Mouse (Mus musculus) embryonic facial prominence, embryonic 15.5 days (tissue): ENCODE measurements around the gene Etv4. TPM values are rescaled to one million over a fixed set of nuclear protein-coding genes. Genes with fewer than 3 reads are reported as not detected.
A peak's percentile ranks its signal among the peaks of the same experiment; 100 is the strongest.

Source experiments
- ATAC-seq: fragments of 200-750 bp; cut with Nextera tagmentation; 2 replicates; pipeline ENCODE4 v1.8.0; 2017; ENCODE audit warnings: low read depth, moderate TSS enrichment; ENCODE audit not compliant: insufficient number of reproducible peaks, low FRiP score, low TSS enrichment
- H3K27ac ChIP-seq: fragments of 300-500 bp; sonication (generic); replicated peaks from 2 replicates; pipeline ENCODE4 v1.5.1; 2015; ENCODE audit warnings: mild to moderate bottlenecking, inconsistent platforms
- H3K27me3 ChIP-seq: fragments of 300-500 bp; sonication (generic); 2 replicates; pipeline ENCODE4 v1.6.1; 2015; ENCODE audit warnings: inconsistent platforms
- H3K36me3 ChIP-seq: fragments of 300-500 bp; sonication (generic); 2 replicates; pipeline ENCODE4 v1.6.1; 2015; ENCODE audit warnings: mild to moderate bottlenecking, inconsistent platforms
- H3K4me1 ChIP-seq: fragments of 300-500 bp; sonication (generic); 2 replicates; pipeline ENCODE4 v1.6.1; 2015; ENCODE audit warnings: inconsistent platforms
- H3K4me2 ChIP-seq: fragments of 300-500 bp; sonication (generic); replicated peaks from 2 replicates; pipeline ENCODE4 v1.6.1; 2015; ENCODE audit warnings: mild to moderate bottlenecking, inconsistent platforms
- H3K4me3 ChIP-seq: fragments of 300-500 bp; sonication (generic); replicated peaks from 2 replicates; pipeline ENCODE4 v1.5.1; 2015; ENCODE audit warnings: mild to moderate bottlenecking, inconsistent platforms
- H3K9ac ChIP-seq: fragments of 300-500 bp; sonication (generic); 2 replicates; pipeline ENCODE4 v1.6.1; 2015; ENCODE audit warnings: inconsistent platforms
- H3K9me3 ChIP-seq: fragments of 300-500 bp; sonication (generic); replicated peaks from 2 replicates; pipeline ENCODE4 v1.6.1; 2016; ENCODE audit warnings: inconsistent platforms
- WGBS: fragments of 180-500 bp; shearing (Covaris S2); methylation state at CpG from one replicate; pipeline ENCODE4 v1.1.7; 2015; 5-methylcytosine and 5-hydroxymethylcytosine counted together
- polyA plus RNA-seq: library from polyadenylated mRNA; unstranded; fragments of >200 nt; fragmentation: Nextera tagmentation; extraction: Ambion mirVana; gene quantifications from 2 replicates; pipeline ENCODE4 v1.2.1, GENCODE M21; 2015

Gene Etv4
- polyA plus RNA-seq, 1 experiment from 2014 or later: 15.1 TPM

DNA sequence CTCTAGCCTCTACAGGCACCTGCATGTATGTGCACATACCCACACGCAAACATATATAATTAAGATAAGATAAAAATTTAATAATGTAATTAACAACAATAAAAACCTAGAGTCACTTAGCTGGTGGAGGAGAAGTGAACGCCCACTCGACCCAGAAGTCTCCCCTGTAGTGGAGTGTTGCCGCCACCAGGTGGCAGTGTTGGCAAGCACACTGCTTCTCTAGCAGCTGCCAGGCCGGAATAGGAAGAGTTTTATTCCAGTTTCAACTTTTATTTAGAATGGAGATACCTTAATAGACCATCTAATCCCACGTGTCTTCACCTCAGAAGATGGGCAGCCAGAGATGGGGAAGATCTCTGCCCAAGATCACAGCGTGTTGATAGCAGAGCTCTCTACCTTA lies 28.1 kb upstream of the Etv4 start:
- Histone ChIP-seq H3K27ac (no peak overlapping the region), H3K9ac (no peak overlapping the region), H3K4me1 (peaks cover 25% of the 10 kb centered on the region), H3K4me2 (no peak overlapping the region), H3K9me3 (no peaks in the 10 kb centered on the region), H3K4me3 (no peak overlapping the region), H3K36me3 (no peaks in the 10 kb centered on the region), H3K27me3 (peaks cover 3% of the 10 kb centered on the region; the same call in 1 of the 2 replicates)
- ATAC-seq: no peak
- under 1% methylated on average over 7 of the region's 7 CpGs for WGBS

DNA sequence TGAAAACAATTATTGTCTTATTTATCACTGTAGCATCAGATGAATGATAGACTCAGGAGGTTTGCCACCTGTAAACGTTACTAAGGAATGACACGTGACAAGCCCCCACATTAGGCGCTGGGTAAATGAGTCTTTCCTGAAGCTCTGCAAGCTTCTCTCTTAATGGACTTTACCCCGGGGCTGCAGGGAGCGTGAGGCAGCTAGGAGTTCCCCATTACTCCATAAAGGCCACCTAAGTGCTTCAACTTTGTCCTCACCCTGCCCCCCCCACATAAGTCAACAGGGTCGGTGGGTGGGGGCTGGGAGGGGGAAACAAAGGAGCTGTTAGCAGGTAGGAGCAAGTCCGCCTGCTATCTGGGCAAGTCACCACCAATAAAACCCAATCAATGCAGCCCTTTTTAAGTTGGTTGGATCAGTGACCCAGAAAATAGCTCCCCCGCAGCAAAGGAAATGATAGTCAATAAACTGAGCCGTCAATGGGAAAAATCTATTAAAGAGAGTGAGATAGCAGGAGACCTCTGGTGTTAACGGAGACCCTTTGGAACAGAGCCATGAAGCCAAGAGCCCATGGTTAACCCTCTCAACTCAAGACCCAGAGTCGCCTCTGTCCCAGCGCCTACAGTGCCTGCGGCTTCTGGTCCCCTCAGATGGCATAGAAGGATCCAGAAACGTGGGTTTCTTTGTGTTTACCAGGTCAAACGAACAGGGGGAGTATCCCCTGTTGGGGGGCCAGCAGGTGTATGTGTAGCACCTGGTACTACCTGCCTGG lies 24.1 kb upstream of the Etv4 start:
- H3K9ac ChIP-seq: no peak overlapping the region
- no peak overlapping the region for H3K4me2 ChIP-seq
- H3K27ac ChIP-seq: no peak overlapping the region
- H3K36me3 ChIP-seq: no peaks in the 10 kb centered on the region
- no peaks in the 10 kb centered on the region for H3K9me3 ChIP-seq
- H3K4me3 ChIP-seq: no peak overlapping the region
- H3K27me3 ChIP-seq: peaks cover 3% of the 10 kb centered on the region; the same call in 1 of the 2 replicates
- peaks cover 24% of the 10 kb centered on the region for H3K4me1 ChIP-seq
- ATAC-seq: no peak
- 40% methylated on average over 15 of the region's 15 CpGs for WGBS

DNA sequence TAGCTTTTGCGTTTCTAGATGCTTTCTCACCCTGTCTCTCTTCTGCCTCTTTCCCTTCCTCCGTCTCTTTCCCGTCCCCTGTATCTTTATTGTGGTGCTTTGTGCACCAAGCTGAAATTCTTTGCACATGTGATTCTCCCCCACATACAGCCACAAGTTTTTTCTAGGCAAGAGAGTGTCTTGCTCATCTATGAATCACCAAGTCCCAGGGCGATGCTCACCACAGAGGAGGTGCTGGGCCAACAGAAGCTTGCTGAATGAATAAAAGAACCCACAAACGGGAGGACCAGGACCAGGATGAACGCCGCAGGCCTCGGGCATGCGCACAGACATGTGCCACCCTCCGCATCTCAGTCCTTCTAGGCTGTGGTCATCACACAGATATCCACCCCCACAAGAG lies 22.1 kb upstream of the Etv4 start:
- ATAC-seq: no peak
- Histone ChIP-seq H3K9me3 (no peaks in the 10 kb centered on the region), H3K27me3 (peaks cover 3% of the 10 kb centered on the region; the same call in 1 of the 2 replicates), H3K27ac (peak overlapping the region; percentile 39), H3K4me3 (no peak overlapping the region), H3K36me3 (no peaks in the 10 kb centered on the region), H3K9ac (no peak overlapping the region), H3K4me1 (peaks cover 15% of the 10 kb centered on the region), H3K4me2 (peak overlapping the region; percentile 29; the same call in 1 of the 2 replicates)
- 53% methylated on average over 10 of the region's 10 CpGs for WGBS

- Histone ChIP-seq H3K9ac (no peak overlapping the region), H3K36me3 (no peaks in the 10 kb centered on the region), H3K4me1 (peaks cover 15% of the 10 kb centered on the region), H3K4me3 (0 out of 2 replicates have a peak overlapping the region, but pooled peaks have one; percentile 1), H3K27ac (peak overlapping the region; percentile 39), H3K4me2 (peak overlapping the region; percentile 29), H3K27me3 (peaks cover 3% of the 10 kb centered on the region; the same call in 1 of the 2 replicates), H3K9me3 (no peaks in the 10 kb centered on the region)
- no peak for ATAC-seq
- WGBS: 42% methylated on average over 12 of the region's 12 CpGs
Observed at GRCm38 (mm10) chr11:101806741-101807140, 21.6 kb upstream of the Etv4 start.

DNA sequence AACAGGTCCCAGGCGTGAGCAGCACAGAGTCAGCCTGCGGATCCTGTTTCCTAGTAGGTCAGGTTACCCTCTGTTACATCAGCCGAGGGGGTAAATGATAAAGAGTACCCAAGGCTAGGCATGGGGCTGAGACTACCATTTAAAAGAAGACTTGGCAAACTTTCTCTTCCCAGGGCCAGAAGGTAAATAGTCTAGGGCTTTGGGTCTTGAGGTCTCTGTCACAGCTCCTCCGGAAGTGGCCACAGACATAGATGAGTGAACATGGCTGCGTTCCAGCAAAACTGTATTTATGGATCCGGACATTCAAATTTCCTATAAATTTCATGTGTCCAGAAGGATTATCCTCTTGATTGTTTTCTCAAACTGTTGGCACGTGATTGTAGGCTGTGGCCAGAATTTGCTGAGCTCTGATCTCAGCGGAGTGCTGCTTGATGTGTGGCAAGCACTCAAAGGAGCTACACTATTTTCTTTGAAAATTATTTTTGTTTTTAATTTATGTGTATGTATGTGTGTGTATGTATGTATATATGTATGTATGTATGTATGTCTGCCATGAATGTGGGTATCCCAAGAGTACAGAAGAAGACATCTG lies 20.0 kb upstream of the Etv4 start:
- Histone ChIP-seq H3K4me3 (no peak overlapping the region), H3K27ac (no peak overlapping the region), H3K36me3 (no peaks in the 10 kb centered on the region), H3K4me2 (no peak overlapping the region), H3K4me1 (peaks cover 21% of the 10 kb centered on the region), H3K9me3 (no peaks in the 10 kb centered on the region), H3K27me3 (0 out of 2 replicates have a peak, but pooled peaks cover 3% of the 10 kb centered on the region), H3K9ac (no peak overlapping the region)
- no peak for ATAC-seq
- WGBS: 79% methylated on average over 8 of the region's 8 CpGs

DNA sequence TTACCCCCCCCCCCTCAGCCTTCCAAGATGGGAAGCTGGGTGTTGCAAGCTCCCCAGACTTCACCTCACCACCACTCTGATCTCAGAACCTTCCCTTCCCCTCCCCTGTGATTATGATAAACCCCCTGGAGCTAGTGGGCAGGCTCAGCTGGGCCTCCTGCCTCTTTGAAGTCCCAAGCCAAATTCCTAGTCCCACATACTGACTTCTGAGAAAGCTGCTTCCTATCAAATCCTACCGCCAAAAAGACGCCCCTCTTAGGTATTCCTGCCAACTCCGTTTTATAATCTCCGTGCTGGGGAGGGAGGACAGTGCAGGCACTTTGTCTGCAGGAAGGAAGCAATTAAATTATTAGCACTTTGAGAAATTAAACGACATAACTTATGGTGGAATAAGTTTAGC lies 16.2 kb upstream of the Etv4 start:
- no peak overlapping the region for H3K4me3 ChIP-seq
- H3K36me3 ChIP-seq: no peaks in the 10 kb centered on the region
- peaks cover 6% of the 10 kb centered on the region for H3K4me1 ChIP-seq
- ATAC-seq: no peak
- no peak overlapping the region for H3K27ac ChIP-seq
- no peak overlapping the region for H3K9ac ChIP-seq
- H3K27me3 ChIP-seq: no peaks in the 10 kb centered on the region
- no peak overlapping the region for H3K4me2 ChIP-seq
- WGBS: 4% methylated on average over 5 of the region's 5 CpGs
- no peaks in the 10 kb centered on the region for H3K9me3 ChIP-seq

DNA sequence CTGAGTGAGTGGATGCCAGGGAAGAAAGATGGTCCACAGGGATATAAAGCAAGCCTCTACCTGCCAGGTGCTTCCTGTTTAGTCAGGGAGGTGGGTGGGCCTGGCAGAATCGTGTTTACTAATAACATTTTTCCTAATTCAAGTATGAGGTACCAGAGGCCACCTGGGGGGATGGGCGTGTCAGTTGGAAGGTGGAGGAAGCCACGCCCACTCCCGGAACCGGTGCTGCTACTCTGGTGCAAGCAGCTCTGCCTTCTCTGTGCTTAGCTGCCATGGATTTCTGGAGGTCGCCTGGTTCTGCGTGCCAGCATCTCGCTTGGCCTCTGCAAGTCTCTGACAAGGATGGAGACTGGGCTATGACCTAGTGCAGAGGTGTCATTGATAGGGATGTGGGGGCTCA lies 12.9 kb upstream of the Etv4 start:
- H3K4me1 ChIP-seq: peaks cover 6% of the 10 kb centered on the region
- H3K36me3 ChIP-seq: no peaks in the 10 kb centered on the region
- H3K4me3 ChIP-seq: no peak overlapping the region
- H3K27ac ChIP-seq: no peak overlapping the region
- no peaks in the 10 kb centered on the region for H3K9me3 ChIP-seq
- ATAC-seq: peak; percentile 43; the same call in 1 of the 2 replicates
- no peak overlapping the region for H3K9ac ChIP-seq
- WGBS: 24% methylated on average over 8 of the region's 8 CpGs
- no peaks in the 10 kb centered on the region for H3K27me3 ChIP-seq
- no peak overlapping the region for H3K4me2 ChIP-seq

DNA sequence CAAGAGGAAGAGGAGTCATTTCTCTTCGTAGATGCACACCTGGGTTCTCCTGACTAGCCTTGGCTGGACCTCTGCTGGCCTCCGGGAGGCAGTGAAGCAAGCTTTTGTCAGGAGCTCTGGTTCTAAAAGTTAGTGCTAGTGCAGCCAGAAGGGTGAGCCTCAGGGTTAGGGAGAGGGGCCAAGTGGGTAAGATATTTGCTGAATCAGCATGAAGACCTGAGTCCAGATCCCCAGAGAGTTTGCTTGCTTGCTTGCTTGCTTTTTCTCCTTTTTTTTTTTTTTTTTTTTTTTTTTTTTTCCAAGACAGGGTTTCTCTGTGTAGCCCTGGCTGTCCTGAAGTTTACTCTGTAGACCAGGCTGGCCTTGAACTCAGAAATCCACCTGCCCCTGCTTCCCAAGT lies 12.2 kb upstream of the Etv4 start:
- WGBS: 81% methylated on average over 2 of the region's 2 CpGs

DNA sequence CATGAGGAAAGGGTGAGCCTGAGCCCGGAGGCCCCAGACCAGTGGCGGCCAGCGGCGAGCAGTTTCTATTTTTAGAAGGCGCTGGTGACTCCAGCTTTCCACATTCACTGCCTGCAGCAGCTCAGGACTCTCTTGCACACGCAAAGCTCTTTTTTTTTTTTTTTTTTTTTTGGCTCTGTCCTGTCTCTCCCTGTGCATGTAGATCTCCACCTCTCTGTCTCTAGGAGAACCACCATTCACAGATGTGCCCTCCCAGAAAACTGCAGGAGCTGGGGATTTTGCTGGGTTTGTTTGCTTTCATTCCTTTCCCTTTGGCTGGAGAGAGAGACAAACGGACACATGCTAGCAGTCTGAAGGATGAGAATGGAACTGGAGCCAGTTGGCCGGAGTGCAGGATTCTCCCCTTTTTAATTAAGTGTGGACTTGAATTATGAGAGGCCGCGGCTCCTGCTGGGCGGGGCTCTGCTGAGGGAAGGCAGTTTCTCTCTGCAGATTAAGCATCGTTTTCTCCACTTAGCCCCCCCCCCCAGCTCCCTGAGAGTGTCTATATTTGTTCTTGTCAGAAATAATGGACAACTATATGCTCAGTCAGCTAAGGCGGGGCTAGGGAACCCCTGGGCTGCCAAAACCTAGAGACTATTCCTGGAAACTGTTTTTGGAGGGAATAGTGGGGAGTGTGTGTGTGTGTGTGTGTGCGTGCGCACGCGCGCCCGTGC lies 5.8 kb upstream of the Etv4 start:
- no peak for ATAC-seq
- no peaks in the 10 kb centered on the region for H3K36me3 ChIP-seq
- H3K27me3 ChIP-seq: peaks cover 22% of the 10 kb centered on the region
- no peak overlapping the region for H3K9ac ChIP-seq
- H3K4me3 ChIP-seq: no peak overlapping the region
- peak overlapping the region; percentile 30 for H3K4me2 ChIP-seq
- H3K4me1 ChIP-seq: peaks cover 23% of the 10 kb centered on the region
- H3K9me3 ChIP-seq: no peaks in the 10 kb centered on the region
- H3K27ac ChIP-seq: 0 out of 2 replicates have a peak overlapping the region, but pooled peaks have one; percentile 29
- 34% methylated on average over 19 of the region's 19 CpGs for WGBS

More for the DNA sequence above, 12.2 kb upstream of the Etv4 start:
- H3K27ac ChIP-seq: no peak overlapping the region
- no peak overlapping the region for H3K4me3 ChIP-seq
- H3K9ac ChIP-seq: no peak overlapping the region
- H3K9me3 ChIP-seq: no peaks in the 10 kb centered on the region
- no peak overlapping the region for H3K4me2 ChIP-seq
- no peak for ATAC-seq
- H3K36me3 ChIP-seq: no peaks in the 10 kb centered on the region
- no peaks in the 10 kb centered on the region for H3K27me3 ChIP-seq
- H3K4me1 ChIP-seq: peaks cover 6% of the 10 kb centered on the region

GRCm38 (mm10) chr11:101787432-101787831 lies 2.3 kb upstream of the Etv4 start:
- Histone ChIP-seq H3K9me3 (no peaks in the 10 kb centered on the region), H3K4me2 (no peak overlapping the region), H3K27me3 (peaks cover 50% of the 10 kb centered on the region), H3K36me3 (no peaks in the 10 kb centered on the region), H3K27ac (no peak overlapping the region), H3K4me3 (no peak overlapping the region), H3K4me1 (peaks cover 44% of the 10 kb centered on the region), H3K9ac (no peak overlapping the region)
- ATAC-seq: no peak
- WGBS: 81% methylated on average over 1 of the region's 1 CpGs

- H3K27me3 ChIP-seq: peaks cover 53% of the 10 kb centered on the region
- no peak overlapping the region for H3K27ac ChIP-seq
- no peak overlapping the region for H3K4me3 ChIP-seq
- WGBS: 44% methylated on average over 7 of the region's 7 CpGs
- no peak overlapping the region for H3K9ac ChIP-seq
- H3K36me3 ChIP-seq: no peaks in the 10 kb centered on the region
- H3K4me1 ChIP-seq: peaks cover 44% of the 10 kb centered on the region
- no peak for ATAC-seq
- no peak overlapping the region for H3K4me2 ChIP-seq
- no peaks in the 10 kb centered on the region for H3K9me3 ChIP-seq
Observed at GRCm38 (mm10) chr11:101786651-101787050, 1.5 kb upstream of the Etv4 start.
